Mouse (Mus musculus): ENCODE data around the gene Fgfr2. TPM values are rescaled to one million over a fixed set of nuclear protein-coding genes. Genes with fewer than 3 reads are reported as not detected.

Fgfr2 gene
- total RNA-seq, 2 experiments from 2014 or later: 43.7 to 44.3 TPM

GRCm38 (mm10) chr7:132373594-132374378 lies 749.4 kb downstream of the Fgfr2 start:
- no peak for DNase-seq (ENCODE audit: extremely low spot score in 1 of 2, low spot score in 1 of 2)

GRCm38 (mm10) chr7:132372752-132373513 lies 750.2 kb downstream of the Fgfr2 start:
- DNase-seq (ENCODE audit: extremely low spot score in 1 of 2, low spot score in 1 of 2): no peak

GRCm38 (mm10) chr7:132371832-132372231 lies 751.3 kb downstream of the Fgfr2 start:
- DNase-seq (ENCODE audit: extremely low spot score in 1 of 2, low spot score in 1 of 2): no peak

- no peak for DNase-seq (ENCODE audit: extremely low spot score in 1 of 2, low spot score in 1 of 2)
Measured at GRCm38 (mm10) chr7:132369784-132370183, 753.4 kb downstream of the Fgfr2 start.

GRCm38 (mm10) chr7:132368859-132369258 lies 754.3 kb downstream of the Fgfr2 start:
- no peak for DNase-seq (ENCODE audit: extremely low spot score in 1 of 2, low spot score in 1 of 2)

GRCm38 (mm10) chr7:132367344-132367743 lies 755.8 kb downstream of the Fgfr2 start:
- DNase-seq (ENCODE audit: extremely low spot score in 1 of 2, low spot score in 1 of 2): no peak

- DNase-seq (ENCODE audit: extremely low spot score in 1 of 2, low spot score in 1 of 2): no peak
Measured at GRCm38 (mm10) chr7:132365703-132366384, 757.3 kb downstream of the Fgfr2 start.

GRCm38 (mm10) chr7:132365111-132365510 lies 758.0 kb downstream of the Fgfr2 start:
- no peak for DNase-seq (ENCODE audit: extremely low spot score in 1 of 2, low spot score in 1 of 2)

- no peak for DNase-seq (ENCODE audit: extremely low spot score in 1 of 2, low spot score in 1 of 2)
Measured at GRCm38 (mm10) chr7:132364506-132364905, 758.6 kb downstream of the Fgfr2 start.

GRCm38 (mm10) chr7:132360336-132360735 lies 762.8 kb downstream of the Fgfr2 start:
- no peak for DNase-seq (ENCODE audit: extremely low spot score in 1 of 2, low spot score in 1 of 2)

- DNase-seq (ENCODE audit: extremely low spot score in 1 of 2, low spot score in 1 of 2): no peak
Measured at GRCm38 (mm10) chr7:132358709-132359108, 764.4 kb downstream of the Fgfr2 start.

- no peak for DNase-seq (ENCODE audit: extremely low spot score in 1 of 2, low spot score in 1 of 2)
Measured at GRCm38 (mm10) chr7:132358250-132358649, 764.9 kb downstream of the Fgfr2 start.

GRCm38 (mm10) chr7:132357841-132358237 lies 765.3 kb downstream of the Fgfr2 start:
- DNase-seq (ENCODE audit: extremely low spot score in 1 of 2, low spot score in 1 of 2): no peak

GRCm38 (mm10) chr7:132356881-132357840 lies 766.0 kb downstream of the Fgfr2 start:
- DNase-seq (ENCODE audit: extremely low spot score in 1 of 2, low spot score in 1 of 2): no peak

GRCm38 (mm10) chr7:132356185-132356584 lies 767.0 kb downstream of the Fgfr2 start:
- DNase-seq (ENCODE audit: extremely low spot score in 1 of 2, low spot score in 1 of 2): no peak

- DNase-seq (ENCODE audit: extremely low spot score in 1 of 2, low spot score in 1 of 2): no peak
Measured at GRCm38 (mm10) chr7:132355767-132356166, 767.4 kb downstream of the Fgfr2 start.

- DNase-seq (ENCODE audit: extremely low spot score in 1 of 2, low spot score in 1 of 2): no peak
Measured at GRCm38 (mm10) chr7:132349075-132349572, 774.0 kb downstream of the Fgfr2 start.

- no peak for DNase-seq (ENCODE audit: extremely low spot score in 1 of 2, low spot score in 1 of 2)
Measured at GRCm38 (mm10) chr7:132347273-132348045, 775.7 kb downstream of the Fgfr2 start.

- DNase-seq (ENCODE audit: extremely low spot score in 1 of 2, low spot score in 1 of 2): no peak
Measured at GRCm38 (mm10) chr7:132345526-132346070, 777.6 kb downstream of the Fgfr2 start.
